Comparison of ENCODE assay signal across 31 mouse cellular contexts in the genomic region with DNA sequence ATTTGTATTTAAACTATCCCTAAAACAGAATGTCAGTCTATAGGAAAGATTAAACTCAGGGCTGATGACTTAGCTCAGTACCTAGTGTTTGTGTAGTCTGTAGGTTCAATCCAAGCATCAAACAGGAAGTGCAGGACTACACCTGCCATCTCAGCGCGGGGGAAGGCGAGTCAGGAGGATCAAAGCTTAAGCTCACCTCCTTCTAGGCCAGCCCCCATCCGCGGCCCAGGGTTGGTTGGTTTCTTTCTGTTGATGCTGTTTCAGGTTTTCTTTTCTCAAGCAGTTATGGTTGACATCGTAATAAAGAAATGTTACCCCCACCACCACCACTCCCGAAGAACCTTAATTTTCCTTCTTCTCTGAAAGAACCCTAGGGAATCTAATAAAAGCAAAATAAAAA. TPM values are rescaled to one million over a fixed set of nuclear protein-coding genes. Genes with fewer than 3 reads are reported as not detected.
DNase-seq lines count a peak whose midpoint lies in the region; ATAC-seq and TF ChIP-seq lines count a peak whose summit lies in the region.
"Had no signal": no experiment of that assay in that cellular context is flagged by ENCODE, and none has a peak within 500 bp of the region (broad histone marks: within the 10 kb centered on the region; RNA-seq: fewer than 3 reads in every experiment).

No protein-coding gene starts in this region.

- H3K9me3 ChIP-seq in midbrain, embryonic 13.5 days = no peaks in the 10 kb centered on the region
- H3K9me3 ChIP-seq: embryonic facial prominence, embryonic 10.5 days; embryonic facial prominence, embryonic 13.5 days; forebrain, embryonic 12.5 days; forebrain, embryonic 15.5 days; G1E; heart, embryonic 12.5 days; heart, embryonic 15.5 days had no signal

- peaks cover 10% of the 10 kb centered on the region for H3K4me1 ChIP-seq in testis, adult 2 months (ENCODE audit: control insufficient read depth, insufficient read depth, low read length)
- H3K4me1 ChIP-seq in midbrain, embryonic 13.5 days (replicated peaks) = no peaks in the 10 kb centered on the region
- H3K4me1 ChIP-seq: embryonic facial prominence, embryonic 10.5 days; embryonic facial prominence, embryonic 13.5 days; forebrain, embryonic 12.5 days; forebrain, embryonic 15.5 days; heart, embryonic 12.5 days; heart, embryonic 15.5 days had no signal

- no peak overlapping the region for H3K9ac ChIP-seq in midbrain, embryonic 13.5 days (replicated peaks)
- H3K9ac ChIP-seq: embryonic facial prominence, embryonic 13.5 days; forebrain, embryonic 12.5 days; forebrain, embryonic 15.5 days; heart, embryonic 12.5 days; heart, embryonic 15.5 days; hindbrain, embryonic 14.5 days had no signal

- peak overlapping the region; percentile 69 for H3K4me3 ChIP-seq in testis, adult 2 months (ENCODE audit: control insufficient read depth, low read depth, low read length)
- H3K4me3 ChIP-seq in midbrain, embryonic 13.5 days (replicated peaks) = no peak overlapping the region
- H3K4me3 ChIP-seq: embryonic facial prominence, embryonic 10.5 days; embryonic facial prominence, embryonic 13.5 days; erythroblast, embryonic 14.5 days; forebrain, embryonic 12.5 days; forebrain, embryonic 15.5 days; heart, embryonic 12.5 days; heart, embryonic 15.5 days had no signal

- H3K4me2 ChIP-seq in midbrain, embryonic 13.5 days (replicated peaks) = no peak overlapping the region
- H3K4me2 ChIP-seq: embryonic facial prominence, embryonic 13.5 days; forebrain, embryonic 12.5 days; forebrain, embryonic 15.5 days; heart, embryonic 12.5 days; heart, embryonic 15.5 days; hindbrain, embryonic 14.5 days had no signal

- ATAC-seq in megakaryocyte progenitor cell, adult 5-6 weeks (replicated peaks; ENCODE audit: poor library complexity) = no peak
- ATAC-seq in midbrain, embryonic 13.5 days = no peak
- ATAC-seq: forebrain, embryonic 15.5 days; hindbrain, postnatal 0 days; Patski had no signal

- no peak for DNase-seq in testis, postnatal 10 days (ENCODE audit: low spot score)
- DNase-seq in thymus, adult 18-20 months = peak; percentile 58 to 75
- peak; percentile 82 for DNase-seq in thymus, postnatal 14 days
- DNase-seq in thymus, postnatal 4 days = peak; percentile 75
- DNase-seq in kidney, postnatal 36 days = no peak
- DNase-seq: adrenal gland, postnatal 10 days; B cell, adult 2 months; cerebellum, adult 11 months; cerebellum, adult 2 months; cerebellum, adult 9-11 months; cerebellum, postnatal 36 days; embryo, embryonic 11 days; gastrocnemius, postnatal 25 days; heart, adult 18-20 months; heart, postnatal 14 days; heart, postnatal 4 days had no signal

- WGBS in midbrain, embryonic 13.5 days = 88% methylated on average over 7 of the region's 7 CpGs

- TF ChIP-seq POLR2A in testis, adult 2 months (IDR thresholded peaks at IDR 0.05; ENCODE audit: control insufficient read depth, low read depth, low read length) = no peak

- no peak overlapping the region for H3K27ac ChIP-seq in testis, adult 2 months (ENCODE audit: control insufficient read depth, insufficient read depth, low read depth, low read length)
- H3K27ac ChIP-seq in midbrain, embryonic 13.5 days = no peak overlapping the region
- H3K27ac ChIP-seq: embryonic facial prominence, embryonic 10.5 days; embryonic facial prominence, embryonic 13.5 days; forebrain, embryonic 12.5 days; forebrain, embryonic 15.5 days; heart, embryonic 15.5 days; hindbrain, embryonic 14.5 days; hindbrain, postnatal 0 days had no signal

- TF ChIP-seq CTCF in testis, adult 2 months (IDR thresholded peaks at IDR 0.05; ENCODE audit: control insufficient read depth, insufficient read depth, insufficient replicate concordance, low read depth, low read length) = no peak

- H3K36me3 ChIP-seq in testis, adult 2 months (ENCODE audit: control insufficient read depth, insufficient read depth, low read length) = no peaks in the 10 kb centered on the region
- no peaks in the 10 kb centered on the region for H3K36me3 ChIP-seq in midbrain, embryonic 13.5 days
- H3K36me3 ChIP-seq: embryonic facial prominence, embryonic 10.5 days; embryonic facial prominence, embryonic 13.5 days; forebrain, embryonic 12.5 days; forebrain, embryonic 15.5 days; G1E; heart, embryonic 12.5 days; heart, embryonic 15.5 days had no signal

- H3K27me3 ChIP-seq in testis, adult 2 months (ENCODE audit: control insufficient read depth, insufficient read depth, low read length) = no peaks in the 10 kb centered on the region
- H3K27me3 ChIP-seq in midbrain, embryonic 13.5 days = no peaks in the 10 kb centered on the region
- H3K27me3 ChIP-seq: CH12.LX; embryonic facial prominence, embryonic 13.5 days; forebrain, embryonic 12.5 days; forebrain, embryonic 15.5 days; heart, embryonic 12.5 days; heart, embryonic 15.5 days had no signal

RNA-seq across cellular contexts. Expression of gene Mns1, which starts 52.0 kb away (rescaled TPM):
- 74.4 and 92.1 TPM in 2 replicates for polyA plus RNA-seq in testis, adult 2 months (2012; rRNA removed)
- 59.4 and 83.2 TPM in 2 replicates for total RNA-seq in megakaryocyte progenitor cell, adult 5-6 weeks (2015)
- total RNA-seq in megakaryocyte progenitor cell, adult 5-6 weeks (2017) = 89.7 and 128 TPM in 2 replicates
- 16.1 and 19.9 TPM in 2 replicates for polyA plus RNA-seq in midbrain, embryonic 13.5 days (2015; fragmentation: Nextera tagmentation; extraction: Ambion mirVana)

Comparison
In these comparisons a context has a peak if more than half of its experiments do, and no peak if none do; other contexts are left out.
1. DNase-seq: peak in thymus, adult 18-20 months (2 of 2), thymus, postnatal 14 days (single experiment) and thymus, postnatal 4 days (single experiment); none in testis, postnatal 10 days (single experiment) and kidney, postnatal 36 days (0 of 2).